Mouse (Mus musculus) Patski (cell line): ENCODE measurements around the gene Lrrc8b. TPM values are rescaled to one million over a fixed set of nuclear protein-coding genes. Genes with fewer than 3 reads are reported as not detected.
A peak's percentile ranks its signal among the peaks of the same experiment; 100 is the strongest.

Source experiments
- ATAC-seq: fragments of 100-300 bp; one replicate; pipeline ENCODE4 v1.8.0; 2021
- CTCF ChIA-PET: fragments of 350-600 bp; sonication (Branson Sonifier 250); formaldehyde crosslinking; loops from one replicate; lab custom pipeline; 2022; ENCODE audit warnings: inconsistent platforms; lab: Charles Lee
- POLR2A ChIA-PET: fragments of 350-600 bp; sonication (Branson Sonifier 250); formaldehyde crosslinking; loops from one replicate; lab custom pipeline; 2022; ENCODE audit warnings: antibody characterized with exemption, inconsistent platforms; lab: Charles Lee
- DNase-seq: peaks from one replicate; pipeline ENCODE4 v3.0.0-alpha.2; 2011; ENCODE audit warnings: low read depth, low spot score
- H3K27me3 ChIP-seq: fragments of 371-371 bp; one replicate; pipeline ENCODE4 v1.5.1; 2021
- CTCF ChIP-seq: fragments of 100-300 bp; IDR thresholded peaks from one replicate; pipeline ENCODE4 v1.5.1; 2021
- in situ Hi-C: fragments of 300-500 bp; cut with MboI; formaldehyde crosslinking; loops from 3 replicates; pipeline ENCODE4 v1.11.1; 2018; ENCODE audit warnings: low pct_unique_long_range_greater_than_20kb, mixed read lengths
- polyA plus RNA-seq: library from polyadenylated mRNA; unstranded; gene quantifications from one replicate; pipeline ENCODE4 v1.2.3, GENCODE M21; 2021

The Lrrc8b gene
- polyA plus RNA-seq, 1 experiment from 2014 or later, result 9.9 TPM

- no peaks in the 10 kb centered on the region for H3K27me3 ChIP-seq
- ChIA-PET CTCF (interaction anchor here (0.9 to 2.0 kb wide), 6 partner anchors 15 to 185 kb away, joined by 3 to 14 read pairs (median 3); no protein-coding TSS in a partner anchor), POLR2A (interaction anchor here (0.6 kb wide), 2 partner anchors 9 to 241 kb away, joined by 3 to 5 read pairs; no protein-coding TSS in a partner anchor)
- in situ Hi-C loops, result loop anchor here (5.0 to 10.0 kb wide), 2 partner anchors 52 to 104 kb away; no protein-coding TSS in a partner anchor
- ATAC-seq (no peak), DNase-seq (no peak)
- TF ChIP-seq CTCF, result no peak
These were observed 104.9 kb downstream of the Lrrc8b start for GRCm38 (mm10) chr5:105520442-105520965.

DNA sequence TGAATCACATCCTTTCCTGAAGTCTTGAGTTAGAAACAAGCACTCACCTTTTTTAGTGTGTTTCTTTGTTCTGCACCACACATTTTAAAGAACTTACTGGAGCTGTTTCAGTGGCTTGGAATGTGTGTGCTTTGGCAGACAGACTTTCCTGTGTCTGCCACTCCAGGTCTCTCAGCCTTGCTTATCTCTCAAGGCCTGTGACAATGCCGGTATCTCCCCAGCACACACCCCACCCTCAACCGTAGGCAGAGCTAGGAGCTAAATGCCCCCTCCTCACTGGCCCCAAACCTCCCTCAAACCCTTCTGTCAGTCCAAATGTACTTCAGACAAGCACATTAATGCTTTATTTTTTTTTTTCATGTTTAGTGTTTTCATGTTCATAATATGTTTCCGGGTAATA is 107.9 kb downstream of the Lrrc8b start:
- DNase-seq, result no peak
- ChIA-PET CTCF (interaction anchor here (0.8 to 3.1 kb wide), 6 partner anchors 14 to 97 kb away, joined by 3 to 11 read pairs (median 3); no protein-coding TSS in a partner anchor), POLR2A (no interaction called here)
- in situ Hi-C loops, result loop anchor here (5.0 to 10.0 kb wide), 2 partner anchors 49 to 101 kb away; no protein-coding TSS in a partner anchor
- no peak for ATAC-seq
- no peak for TF ChIP-seq CTCF
- H3K27me3 ChIP-seq, result no peaks in the 10 kb centered on the region

DNA sequence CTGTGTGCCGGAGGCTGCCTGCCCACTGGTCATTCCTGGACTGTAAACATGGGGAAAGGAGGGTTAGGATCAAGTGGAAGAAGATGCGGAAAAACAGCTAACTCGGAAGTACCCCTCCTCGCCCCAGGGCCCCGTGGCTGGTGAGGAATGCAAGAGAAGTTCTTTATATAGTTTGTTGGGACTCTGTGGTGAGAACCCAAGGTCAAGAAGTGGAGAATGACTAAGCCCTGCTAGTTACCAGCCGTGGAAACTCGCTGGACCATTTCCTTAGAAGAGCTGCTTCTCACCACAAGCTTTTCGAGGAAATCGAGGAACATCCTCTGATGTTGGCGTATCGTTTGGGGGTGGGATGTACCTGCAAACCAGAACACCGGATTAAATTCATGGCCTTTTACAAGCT is 109.4 kb downstream of the Lrrc8b start:
- DNase-seq (no peak), ATAC-seq (peak; percentile 60)
- H3K27me3 ChIP-seq, result no peaks in the 10 kb centered on the region
- TF ChIP-seq CTCF, result no peak
- in situ Hi-C loops, result loop anchor here (10.0 kb wide), 1 partner anchor 100 kb away; no protein-coding TSS in a partner anchor
- POLR2A ChIA-PET, result interaction anchor here (0.6 to 0.7 kb wide), 3 partner anchors 13 to 176 kb away, joined by 3 read pairs; no protein-coding TSS in a partner anchor
- CTCF ChIA-PET, result interaction anchor here (3.1 kb wide), 1 partner anchor 12 kb away, joined by 11 read pairs; no protein-coding TSS in a partner anchor

- ATAC-seq (no peak), DNase-seq (no peak)
- no peaks in the 10 kb centered on the region for H3K27me3 ChIP-seq
- CTCF ChIA-PET, result no interaction called here
- TF ChIP-seq CTCF, result no peak
- POLR2A ChIA-PET, result interaction anchor here (0.8 kb wide), 1 partner anchor 335 kb away, joined by 3 read pairs; no protein-coding TSS in a partner anchor
- in situ Hi-C loops, result loop anchor here (10.0 kb wide), 1 partner anchor 99 kb away; no protein-coding TSS in a partner anchor
These were observed 110.6 kb downstream of the Lrrc8b start for GRCm38 (mm10) chr5:105526107-105526645.

GRCm38 (mm10) chr5:105526766-105527165 is 111.2 kb downstream of the Lrrc8b start:
- H3K27me3 ChIP-seq, result no peaks in the 10 kb centered on the region
- no peak for DNase-seq
- TF ChIP-seq CTCF, result no peak
- ChIA-PET POLR2A (no interaction called here), CTCF (no interaction called here)
- in situ Hi-C loops, result loop anchor here (10.0 kb wide), 1 partner anchor 98 kb away; no protein-coding TSS in a partner anchor
- ATAC-seq, result no peak

GRCm38 (mm10) chr5:105527477-105528331 is 112.1 kb downstream of the Lrrc8b start:
- no peaks in the 10 kb centered on the region for H3K27me3 ChIP-seq
- no peak for DNase-seq
- in situ Hi-C loops, result loop anchor here (10.0 kb wide), 1 partner anchor 97 kb away; no protein-coding TSS in a partner anchor
- TF ChIP-seq CTCF, result no peak
- ChIA-PET CTCF (no interaction called here), POLR2A (no interaction called here)
- ATAC-seq, result no peak

GRCm38 (mm10) chr5:105530576-105530975 is 115.0 kb downstream of the Lrrc8b start:
- in situ Hi-C loops, result no loop called here
- ChIA-PET POLR2A (interaction anchor here (0.8 kb wide), 1 partner anchor 121 kb away, joined by 3 read pairs; no protein-coding TSS in a partner anchor), CTCF (no interaction called here)
- TF ChIP-seq CTCF, result no peak
- H3K27me3 ChIP-seq, result no peaks in the 10 kb centered on the region
- DNase-seq (no peak), ATAC-seq (no peak)

DNA sequence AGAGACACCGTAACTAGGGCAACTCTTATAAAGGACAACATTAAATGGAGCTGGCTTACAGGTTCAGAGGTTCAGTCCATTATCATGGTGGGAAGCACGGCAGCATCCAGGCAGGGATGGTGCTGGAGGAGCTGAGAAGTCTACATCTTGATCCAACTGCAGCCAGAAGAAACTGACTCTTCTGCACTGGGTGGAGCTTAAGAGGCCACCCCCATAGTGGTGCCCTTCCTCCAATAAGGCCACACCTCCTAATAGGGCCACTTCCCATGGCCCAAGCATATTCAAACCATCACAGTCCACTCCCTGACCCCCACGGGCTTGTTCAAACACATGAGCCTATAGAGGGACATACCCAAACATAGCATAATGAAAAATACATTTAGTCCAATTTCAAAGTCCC is 119.6 kb downstream of the Lrrc8b start:
- POLR2A ChIA-PET, result no interaction called here
- in situ Hi-C loops, result no loop called here
- CTCF ChIA-PET, result interaction anchor here (1.2 kb wide), 1 partner anchor 15 kb away, joined by 3 read pairs; no protein-coding TSS in a partner anchor

DNA sequence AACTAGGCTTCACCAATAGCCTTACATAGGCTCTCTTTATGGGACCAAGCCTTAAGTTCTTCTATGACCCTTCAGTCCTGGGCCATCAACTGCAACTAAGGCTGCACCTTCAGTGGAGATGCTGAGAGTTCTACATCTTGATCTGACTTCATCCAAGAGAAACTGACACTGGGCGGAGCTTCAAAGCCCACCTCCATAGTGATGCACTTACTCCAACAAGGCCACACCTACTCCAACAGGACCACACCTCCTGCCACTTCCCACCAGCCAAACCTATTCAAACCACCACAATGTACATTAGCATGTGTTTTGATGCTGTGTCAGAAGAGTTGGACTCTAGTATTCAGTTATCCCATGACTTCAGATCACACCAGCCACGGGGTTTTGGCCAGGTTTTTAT is 120.6 kb downstream of the Lrrc8b start:
- in situ Hi-C loops, result no loop called here
- H3K27me3 ChIP-seq, result no peaks in the 10 kb centered on the region
- ATAC-seq, result no peak
- no peak for TF ChIP-seq CTCF
- CTCF ChIA-PET, result interaction anchor here (1.2 to 2.2 kb wide), 2 partner anchors 12 to 16 kb away, joined by 3 to 11 read pairs; no protein-coding TSS in a partner anchor
- POLR2A ChIA-PET, result no interaction called here
- DNase-seq, result no peak

More for the DNA sequence above, 119.6 kb downstream of the Lrrc8b start:
- no peaks in the 10 kb centered on the region for H3K27me3 ChIP-seq
- no peak for DNase-seq
- no peak for ATAC-seq
- TF ChIP-seq CTCF, result no peak

GRCm38 (mm10) chr5:105537101-105537723 is 121.6 kb downstream of the Lrrc8b start:
- ChIA-PET POLR2A (no interaction called here), CTCF (interaction anchor here (0.8 to 2.2 kb wide), 4 partner anchors 10 to 89 kb away, joined by 3 to 11 read pairs (median 4); no protein-coding TSS in a partner anchor)
- no peak for TF ChIP-seq CTCF
- in situ Hi-C loops, result no loop called here
- ATAC-seq (no peak), DNase-seq (no peak)
- H3K27me3 ChIP-seq, result no peaks in the 10 kb centered on the region

Other genes with a start within 250 kb of the Lrrc8b start
- gene Gbp10, start 176.2 kb upstream of the Lrrc8b start, polyA plus RNA-seq, result 0.14 TPM
- gene Gm43302, start 122.1 kb upstream of the Lrrc8b start, polyA plus RNA-seq, result 0.40 TPM
- 0.60 TPM for gene Gbp6, start 122.1 kb upstream of the Lrrc8b start, polyA plus RNA-seq
- 7.5 TPM for gene Lrrc8c, start 103.6 kb downstream of the Lrrc8b start, polyA plus RNA-seq